Mouse (Mus musculus) CH12.LX (cell line): ENCODE data around the gene Sugct. TPM values are rescaled to one million over a fixed set of nuclear protein-coding genes. Genes with fewer than 3 reads are reported as not detected.

Experiments
- DNase-seq: peaks from one replicate; pipeline ENCODE4 v3.0.0-alpha.2; 2013; ENCODE audit errors: extremely low read depth
- H3K27ac ChIP-seq: 2 replicates; pipeline ENCODE4 v1.5.1; 2012; ENCODE audit warnings: low read depth, mild to moderate bottlenecking, control low read depth, moderate library complexity; ENCODE audit not compliant: insufficient read depth
- H3K27me3 ChIP-seq: replicated peaks from 2 replicates; pipeline ENCODE3; 2012; ENCODE audit warnings: inconsistent platforms
- H3K36me3 ChIP-seq, 2 experiments: replicated peaks in 1 of 2; 2 replicates each; pipeline versions ENCODE3 to v1.6.1; 2012; ENCODE audit warnings: inconsistent platforms in 1 of 2, low read length in 1 of 2, mild to moderate bottlenecking in 1 of 2, mixed read lengths in 1 of 2, moderate library complexity in 1 of 2; ENCODE audit not compliant: control insufficient read depth in 1 of 2, insufficient read depth in 1 of 2
- H3K4me1 ChIP-seq, 2 experiments: 2 replicates each; pipeline ENCODE4 v1.6.1; 2012; ENCODE audit warnings: inconsistent platforms in 1 of 2, moderate library complexity in 1 of 2; ENCODE audit not compliant: insufficient read depth in 2 of 2, control insufficient read depth in 1 of 2
- H3K4me2 ChIP-seq: 2 replicates; pipeline ENCODE4 v1.6.1; 2012; ENCODE audit warnings: low read depth, mild to moderate bottlenecking, control low read depth; ENCODE audit not compliant: poor library complexity, insufficient read depth, severe bottlenecking
- H3K4me3 ChIP-seq, 3 experiments: fragments of 150-350 bp in 1 of 3; sonication (generic) in 1 of 3; replicated peaks in 1 of 3; 2 replicates each; pipeline versions ENCODE3 to v1.5.1; 2011 to 2012; ENCODE audit warnings: low read depth in 2 of 3, low read length in 2 of 3, mild to moderate bottlenecking in 2 of 3, moderate library complexity in 2 of 3, control low read depth in 1 of 3, improper control_type of control experiment in 1 of 3, inconsistent platforms in 1 of 3, mixed read lengths in 1 of 3; ENCODE audit not compliant: poor library complexity in 1 of 3
- H3K79me2 ChIP-seq: replicated peaks from 2 replicates; pipeline ENCODE4 v1.6.1; 2012; ENCODE audit warnings: mild to moderate bottlenecking, moderate library complexity; ENCODE audit not compliant: control insufficient read depth, poor library complexity, insufficient read depth, severe bottlenecking; ENCODE audit errors: extremely low read depth
- H3K9ac ChIP-seq: 2 replicates; pipeline ENCODE4 v1.6.1; 2012; ENCODE audit warnings: low read depth, mild to moderate bottlenecking, control low read depth, moderate library complexity; ENCODE audit not compliant: insufficient read depth
- H3K9me3 ChIP-seq: replicated peaks from 2 replicates; pipeline ENCODE3; 2012; ENCODE audit warnings: low read length, inconsistent platforms, mixed read lengths
- BHLHE40 ChIP-seq: IDR thresholded peaks from 2 replicates; pipeline ENCODE4 v1.6.1; 2011; ENCODE audit warnings: mild to moderate bottlenecking, low read depth, low read length, improper control_type of control experiment
- CHD1 ChIP-seq: IDR thresholded peaks from 2 replicates; pipeline ENCODE4 v1.6.1; 2012; ENCODE audit warnings: low read depth, low read length, improper control_type of control experiment, inconsistent platforms
- CHD2 ChIP-seq: IDR thresholded peaks from 2 replicates; pipeline ENCODE4 v1.6.1; 2011; ENCODE audit warnings: low read length, improper control_type of control experiment
- CTCF ChIP-seq, 2 experiments: IDR thresholded peaks in 1 of 2; conservative IDR thresholded peaks in 1 of 2; 2 replicates each; pipeline ENCODE4 v1.5.1; 2011 to 2012; ENCODE audit warnings: low read depth in 2 of 2, low read length in 2 of 2, improper control_type of control experiment in 1 of 2, inconsistent platforms in 1 of 2, mild to moderate bottlenecking in 1 of 2, moderate library complexity in 1 of 2
- E2F4 ChIP-seq: IDR thresholded peaks from 2 replicates; pipeline ENCODE4 v1.6.1; 2011; ENCODE audit warnings: low read depth, low read length, improper control_type of control experiment; ENCODE audit not compliant: insufficient replicate concordance
- EP300 ChIP-seq: IDR thresholded peaks from 2 replicates; pipeline ENCODE4 v1.6.1; 2011; ENCODE audit warnings: low read length, improper control_type of control experiment
- ETS1 ChIP-seq: conservative IDR thresholded peaks from 2 replicates; pipeline ENCODE4 v1.6.1; 2012; ENCODE audit warnings: low read depth, mild to moderate bottlenecking, inconsistent platforms, low read length, improper control_type of control experiment, moderate library complexity
- GABPA ChIP-seq: IDR thresholded peaks from 2 replicates; pipeline ENCODE4 v1.6.1; 2012; ENCODE audit warnings: low read depth, low read length, improper control_type of control experiment, inconsistent platforms; ENCODE audit not compliant: insufficient replicate concordance
- IRF4 ChIP-seq: IDR thresholded peaks from 2 replicates; pipeline ENCODE4 v1.6.1; 2014; ENCODE audit warnings: low read depth, mild to moderate bottlenecking, inconsistent platforms, low read length, improper control_type of control experiment
- JUN ChIP-seq: IDR thresholded peaks from 2 replicates; pipeline ENCODE4 v1.6.1; 2011; ENCODE audit warnings: low read depth, mild to moderate bottlenecking, low read length, improper control_type of control experiment, moderate library complexity; ENCODE audit not compliant: insufficient read depth
- JUND ChIP-seq: conservative IDR thresholded peaks from 2 replicates; pipeline ENCODE4 v1.6.1; 2011; ENCODE audit warnings: low read depth, low read length, improper control_type of control experiment
- MAFK ChIP-seq: IDR thresholded peaks from 2 replicates; pipeline ENCODE4 v1.6.1; 2011; ENCODE audit warnings: low read length, improper control_type of control experiment; ENCODE audit not compliant: insufficient replicate concordance
- MAX ChIP-seq: IDR thresholded peaks from 2 replicates; pipeline ENCODE4 v1.6.1; 2011; ENCODE audit warnings: low read length, improper control_type of control experiment
- MEF2A ChIP-seq: IDR thresholded peaks from 2 replicates; pipeline ENCODE4 v1.6.1; 2014; ENCODE audit warnings: low read depth, mild to moderate bottlenecking, inconsistent platforms, low read length, improper control_type of control experiment, borderline replicate concordance
- NELFE ChIP-seq: IDR thresholded peaks from 2 replicates; pipeline ENCODE4 v1.6.1; 2011; ENCODE audit warnings: low read depth, low read length, improper control_type of control experiment
- PAX5 ChIP-seq: IDR thresholded peaks from 2 replicates; pipeline ENCODE4 v1.6.1; 2012; ENCODE audit warnings: low read length, inconsistent platforms, mixed read lengths
- POLR2A ChIP-seq: IDR thresholded peaks from 2 replicates; pipeline ENCODE4 v1.6.1; 2011; ENCODE audit warnings: low read depth, mild to moderate bottlenecking, improper control_type of control experiment, low read length
- POLR2AphosphoS2 ChIP-seq: IDR thresholded peaks from 2 replicates; pipeline ENCODE4 v1.6.1; 2011; ENCODE audit warnings: low read depth, low read length, improper control_type of control experiment
- RAD21 ChIP-seq: IDR thresholded peaks from 2 replicates; pipeline ENCODE4 v1.6.1; 2011; ENCODE audit warnings: low read depth, mild to moderate bottlenecking, low read length, improper control_type of control experiment, moderate library complexity
- SMC3 ChIP-seq: IDR thresholded peaks from 2 replicates; pipeline ENCODE4 v1.6.1; 2011; ENCODE audit warnings: low read depth, low read length, improper control_type of control experiment
- TBP ChIP-seq: conservative IDR thresholded peaks from 2 replicates; pipeline ENCODE4 v1.6.1; 2011; ENCODE audit warnings: low read depth, low read length, improper control_type of control experiment
- ZC3H11A ChIP-seq: IDR thresholded peaks from 2 replicates; pipeline ENCODE4 v1.6.1; 2012; ENCODE audit warnings: low read depth, mild to moderate bottlenecking, inconsistent platforms, low read length, improper control_type of control experiment
- ZKSCAN1 ChIP-seq: IDR thresholded peaks from 2 replicates; pipeline ENCODE4 v1.6.1; 2012; ENCODE audit warnings: low read depth, inconsistent platforms, low read length, improper control_type of control experiment, borderline replicate concordance
- dilution Hi-C: fragments of 300-500 bp; cut with MboI; formaldehyde crosslinking; loops from 2 replicates; pipeline ENCODE4 v1.14.3; 2020; ENCODE audit warnings: low sequenced_read_pairs; ENCODE audit not compliant: extremely low pct_unique_long_range_greater_than_20kb, extremely low pct_ligation_motif_present
- in situ Hi-C: fragments of 300-500 bp; cut with MboI; formaldehyde crosslinking; loops from 3 replicates; pipeline ENCODE4 v1.14.3; 2019; ENCODE audit warnings: low sequenced_read_pairs, low pct_ligation_motif_present, low pct_unique_long_range_greater_than_20kb, mixed read lengths
- polyA plus RNA-seq: library from polyadenylated mRNA; unstranded; fragments of >175 nt; gene quantifications from 2 replicates; pipeline ENCODE4 v1.2.1, GENCODE M21; 2012; ENCODE audit warnings: low read depth; ENCODE audit not compliant: insufficient read length
- total RNA-seq, 2 experiments: library from RNA; depleted of rRNA; stranded (reverse); fragments of 300-350 nt in 1 of 2; fragments of >200 nt in 1 of 2; gene quantifications; 2 replicates each; pipeline ENCODE4 v1.2.3; 2012 to 2014

Sugct gene
- total and polyA plus RNA-seq, 3 experiments, result 0.42 to 0.87 (median 0.56) TPM

DNA sequence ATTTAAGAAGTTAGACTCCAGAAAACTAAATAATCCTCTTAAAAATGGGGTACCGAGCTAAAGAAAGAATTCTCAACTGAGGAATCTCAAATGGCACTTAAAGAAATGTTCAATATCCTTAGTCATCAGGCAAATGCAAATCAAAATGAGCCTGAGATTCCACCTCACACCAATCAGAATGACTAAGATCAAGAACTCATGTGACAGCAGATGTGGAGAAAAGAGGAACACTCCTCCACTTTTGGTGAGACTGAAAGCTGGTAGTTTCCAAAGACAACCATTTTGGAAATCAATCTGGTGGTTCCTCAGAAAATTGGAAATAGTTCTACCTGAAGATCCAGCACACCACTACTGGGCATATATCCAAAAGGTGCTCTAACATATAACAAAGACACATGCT is 28.0 kb downstream of the Sugct start:
- Histone ChIP-seq H3K4me3 (no peak overlapping the region), H3K36me3 (no peaks in the 10 kb centered on the region), H3K4me1 (peaks cover 0 to 9% of the 10 kb centered on the region in 2 experiments; a peak in 2 of 4 replicates), H3K27me3 (no peaks in the 10 kb centered on the region), H3K79me2 (no peaks in the 10 kb centered on the region), H3K9me3 (no peaks in the 10 kb centered on the region), H3K4me2 (no peak overlapping the region), H3K9ac (no peak overlapping the region), H3K27ac (no peak overlapping the region)
- DNase-seq, result peak; percentile 53
- in situ Hi-C loops, result no loop called here
- TF ChIP-seq E2F4 (no peak), MEF2A (no peak), ETS1 (no peak), TBP (no peak), CHD1 (no peak), MAFK (no peak), JUN (peak; percentile 38; the same call in 1 of the 2 replicates), EP300 (peak; percentile 64; the same call in 1 of the 2 replicates), BHLHE40 (peak; percentile 55), PAX5 (no peak)
- dilution Hi-C loops, result no loop called here

- Histone ChIP-seq H3K79me2 (no peaks in the 10 kb centered on the region), H3K9me3 (no peaks in the 10 kb centered on the region), H3K36me3 (no peaks in the 10 kb centered on the region), H3K4me3 (no peak overlapping the region), H3K4me2 (no peak overlapping the region), H3K4me1 (no peaks in the 10 kb centered on the region), H3K9ac (no peak overlapping the region), H3K27me3 (no peaks in the 10 kb centered on the region), H3K27ac (no peak overlapping the region)
- dilution Hi-C loops, result no loop called here
- TF ChIP-seq CHD2 (no peak), ZC3H11A (no peak), GABPA (no peak), TBP (no peak), CTCF (conservative IDR thresholded peaks at IDR 0.05 in 1 of 2, IDR thresholded peaks at IDR 0.05 in 1 of 2; ENCODE audit: low read depth in 2 of 2, low read length in 2 of 2) (peak in 1 of 2 experiments; percentile 73; a peak in 2 of 4 replicates), SMC3 (peak; percentile 49), JUND (no peak), NELFE (no peak), ZKSCAN1 (no peak), RAD21 (peak; percentile 74), IRF4 (no peak), EP300 (no peak), BHLHE40 (no peak), POLR2A (no peak), MAX (no peak), POLR2AphosphoS2 (no peak)
- peak; percentile 42 for DNase-seq
- in situ Hi-C loops, result no loop called here
These were observed 53.1 kb downstream of the Sugct start for GRCm38 (mm10) chr13:17642294-17642693.
